Mouse (Mus musculus) forebrain, embryonic 10.5 days (tissue): ENCODE measurements around the gene Shisa4. TPM values are rescaled to one million over a fixed set of nuclear protein-coding genes. Genes with fewer than 3 reads are reported as not detected.

ENCODE experiments used
- DNase-seq: peaks from one replicate; pipeline ENCODE4 v3.0.0-alpha.2; 2017; ENCODE audit warnings: low spot score; ENCODE audit errors: extremely low spot score
- H3K27ac ChIP-seq: fragments of 300-500 bp; sonication (generic); 2 replicates; pipeline ENCODE4 v1.5.1; 2016; ENCODE audit warnings: mild to moderate bottlenecking
- H3K27me3 ChIP-seq: fragments of 300-500 bp; sonication (generic); 2 replicates; pipeline ENCODE4 v1.6.1; 2016; ENCODE audit warnings: mild to moderate bottlenecking; ENCODE audit not compliant: poor library complexity, severe bottlenecking
- H3K36me3 ChIP-seq: fragments of 300-500 bp; sonication (generic); replicated peaks from 2 replicates; pipeline ENCODE4 v1.6.1; 2016; ENCODE audit warnings: mild to moderate bottlenecking, moderate library complexity
- H3K4me1 ChIP-seq: fragments of 300-500 bp; sonication (generic); 2 replicates; pipeline ENCODE4 v1.6.1; 2016
- H3K4me3 ChIP-seq: fragments of 300-500 bp; sonication (generic); 2 replicates; pipeline ENCODE4 v1.5.1; 2016; ENCODE audit warnings: mild to moderate bottlenecking, moderate library complexity
- H3K9me3 ChIP-seq: fragments of 300-500 bp; sonication (generic); 2 replicates; pipeline ENCODE4 v1.6.1; 2016; ENCODE audit warnings: mild to moderate bottlenecking, moderate library complexity
- WGBS: fragments of 180-500 bp; shearing (Covaris S2); methylation state at CpG from one replicate; pipeline ENCODE4 v1.1.7; 2016; 5-methylcytosine and 5-hydroxymethylcytosine counted together
- polyA plus RNA-seq: library from polyadenylated mRNA; unstranded; fragments of >200 nt; fragmentation: Nextera tagmentation; extraction: Ambion mirVana; gene quantifications from 2 replicates; pipeline ENCODE4 v1.2.1, GENCODE M21; 2016

Gene Shisa4
- polyA plus RNA-seq, 1 experiment from 2014 or later, result 60.5 TPM

GRCm38 (mm10) chr1:135380071-135380991, 5.3 kb upstream of the Shisa4 start:
- no peaks in the 10 kb centered on the region for H3K9me3 ChIP-seq
- H3K4me3 ChIP-seq, result no peak overlapping the region
- peaks cover 6% of the 10 kb centered on the region for H3K4me1 ChIP-seq
- WGBS, result 87% methylated on average over 15 of the region's 15 CpGs
- H3K27ac ChIP-seq, result peak overlapping the region; percentile 30; the same call in 1 of the 2 replicates
- no peak for DNase-seq
- no peaks in the 10 kb centered on the region for H3K27me3 ChIP-seq
- peaks cover 41% of the 10 kb centered on the region for H3K36me3 ChIP-seq

DNA sequence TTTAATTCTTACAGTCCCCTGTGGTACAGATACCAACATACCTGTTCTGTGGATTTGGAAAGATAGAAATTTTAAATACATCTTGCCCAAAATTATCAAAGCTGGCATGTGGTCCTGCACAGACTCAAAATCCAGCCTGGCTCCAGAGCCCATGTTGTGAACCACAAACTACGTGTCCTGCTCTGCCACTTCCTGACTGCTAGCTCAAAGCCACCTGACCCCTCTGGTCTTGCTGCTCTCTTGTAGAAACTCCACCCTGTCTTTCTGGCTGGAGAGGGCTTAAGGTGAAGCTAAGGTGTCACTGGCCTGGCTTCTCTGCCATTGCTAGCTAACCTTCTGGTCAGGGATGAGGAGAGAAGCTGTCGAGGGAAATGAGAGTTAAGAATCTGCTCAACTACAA, 4.0 kb upstream of the Shisa4 start:
- no peak for DNase-seq
- WGBS, result 71% methylated on average over 2 of the region's 2 CpGs
- Histone ChIP-seq H3K9me3 (no peaks in the 10 kb centered on the region), H3K36me3 (peaks cover 28% of the 10 kb centered on the region), H3K4me1 (peaks cover 19% of the 10 kb centered on the region), H3K4me3 (no peak overlapping the region), H3K27me3 (no peaks in the 10 kb centered on the region), H3K27ac (no peak overlapping the region)

GRCm38 (mm10) chr1:135378576-135378975, 3.5 kb upstream of the Shisa4 start:
- H3K27me3 ChIP-seq, result no peaks in the 10 kb centered on the region
- 70% methylated on average over 9 of the region's 9 CpGs for WGBS
- H3K9me3 ChIP-seq, result no peaks in the 10 kb centered on the region
- no peak overlapping the region for H3K27ac ChIP-seq
- peaks cover 23% of the 10 kb centered on the region for H3K36me3 ChIP-seq
- peaks cover 23% of the 10 kb centered on the region for H3K4me1 ChIP-seq
- no peak overlapping the region for H3K4me3 ChIP-seq
- no peak for DNase-seq

DNA sequence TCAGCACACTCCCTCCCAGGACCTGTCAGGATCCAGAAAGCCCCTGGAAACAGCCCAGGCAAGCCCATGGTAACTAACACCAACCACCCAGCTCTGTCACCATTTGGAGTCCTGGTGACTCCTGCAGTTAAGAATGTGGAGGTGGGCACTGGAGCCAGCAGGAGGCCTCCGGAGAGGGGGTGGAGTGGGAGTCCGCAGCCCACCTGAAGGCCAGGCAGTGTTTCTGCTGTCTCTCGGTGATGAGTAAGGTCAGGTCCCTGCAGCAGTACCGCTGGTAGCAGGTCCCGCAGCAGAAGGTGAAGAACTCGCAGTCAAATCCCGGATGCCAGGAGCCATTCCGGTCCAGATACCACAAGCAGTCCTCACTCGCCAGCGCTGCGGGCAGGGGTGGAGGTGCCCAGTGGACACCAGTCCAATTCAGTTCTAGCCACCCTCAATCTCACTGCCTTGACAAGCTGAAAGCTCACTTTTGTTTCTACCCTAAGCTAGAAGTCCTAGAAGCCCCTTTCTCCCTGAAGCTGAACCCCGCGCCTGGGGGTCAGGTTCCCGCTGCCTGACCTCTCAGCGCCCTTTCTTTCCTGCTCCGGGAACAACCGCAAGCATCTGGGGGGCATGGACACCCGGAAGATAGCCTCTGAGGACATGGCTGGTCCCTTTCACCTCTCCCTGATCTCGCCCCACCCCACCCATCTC, 716 bp downstream of the Shisa4 start:
- peaks cover 22% of the 10 kb centered on the region for H3K36me3 ChIP-seq
- WGBS, result 2% methylated on average over 19 of the region's 19 CpGs
- H3K27ac ChIP-seq, result peak overlapping the region; percentile 98
- H3K4me3 ChIP-seq, result peak overlapping the region; percentile 82
- DNase-seq, result peak; percentile 55
- peaks cover 10% of the 10 kb centered on the region for H3K27me3 ChIP-seq
- no peaks in the 10 kb centered on the region for H3K9me3 ChIP-seq
- peaks cover 39% of the 10 kb centered on the region for H3K4me1 ChIP-seq

DNA sequence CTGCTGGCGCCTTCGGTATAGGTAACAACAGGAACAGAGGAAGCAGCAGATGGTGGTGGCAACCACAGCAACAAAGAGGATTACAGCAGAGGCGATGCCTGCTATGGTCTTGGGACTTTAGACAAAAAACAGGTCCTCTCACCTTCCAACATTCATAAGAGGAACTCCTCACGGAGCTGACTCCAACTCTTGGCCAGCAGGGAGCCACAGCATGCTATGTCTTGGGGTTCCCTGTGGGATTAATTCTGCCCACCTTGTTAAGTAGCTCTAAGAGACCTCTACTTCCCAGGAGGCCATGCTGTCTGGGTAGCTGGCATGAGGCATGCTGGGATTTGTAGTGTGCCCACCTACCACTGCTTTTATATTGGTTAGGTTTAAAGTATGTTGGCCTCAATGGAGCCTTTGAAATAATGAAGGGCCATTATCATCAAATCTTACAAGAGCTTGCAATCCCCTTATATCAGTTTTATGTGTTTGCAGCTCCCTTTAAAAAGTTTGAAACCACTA, 1.8 kb downstream of the Shisa4 start:
- WGBS, result 65% methylated on average over 4 of the region's 4 CpGs
- peak overlapping the region; percentile 82 for H3K4me3 ChIP-seq
- DNase-seq, result no peak
- no peaks in the 10 kb centered on the region for H3K9me3 ChIP-seq
- peaks cover 22% of the 10 kb centered on the region for H3K36me3 ChIP-seq
- H3K4me1 ChIP-seq, result peaks cover 49% of the 10 kb centered on the region
- peaks cover 15% of the 10 kb centered on the region for H3K27me3 ChIP-seq
- H3K27ac ChIP-seq, result peak overlapping the region; percentile 31

- 84% methylated on average over 5 of the region's 5 CpGs for WGBS
- Histone ChIP-seq H3K27me3 (peaks cover 15% of the 10 kb centered on the region), H3K4me1 (peaks cover 48% of the 10 kb centered on the region), H3K4me3 (peak overlapping the region; percentile 57; the same call in 1 of the 2 replicates), H3K9me3 (no peaks in the 10 kb centered on the region), H3K36me3 (peaks cover 22% of the 10 kb centered on the region), H3K27ac (no peak overlapping the region)
- DNase-seq, result no peak
These were observed 5.6 kb downstream of the Shisa4 start for GRCm38 (mm10) chr1:135369415-135369814.

DNA sequence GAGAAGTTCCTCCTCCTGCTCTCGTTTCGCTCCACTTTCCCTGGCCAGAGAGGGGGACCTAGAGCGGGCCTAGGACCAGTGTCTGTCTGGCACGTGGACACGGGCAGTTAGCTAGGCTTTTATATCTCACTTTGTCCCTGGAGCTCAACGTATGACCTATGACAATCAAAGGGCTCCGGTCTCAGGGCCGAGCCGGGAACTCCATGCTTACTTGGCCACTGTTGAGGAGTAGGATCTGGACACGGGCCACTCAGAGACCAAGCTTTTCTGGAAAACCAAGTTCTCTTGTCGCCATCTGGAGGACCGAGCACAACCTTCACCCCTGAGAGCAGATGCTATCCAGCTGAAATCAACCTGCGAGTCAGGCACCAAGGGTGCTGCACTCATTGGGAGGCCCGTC, 6.1 kb downstream of the Shisa4 start:
- H3K27ac ChIP-seq, result peak overlapping the region; percentile 81; the same call in 1 of the 2 replicates
- no peaks in the 10 kb centered on the region for H3K9me3 ChIP-seq
- H3K4me3 ChIP-seq, result peak overlapping the region; percentile 57
- peaks cover 15% of the 10 kb centered on the region for H3K27me3 ChIP-seq
- H3K36me3 ChIP-seq, result peaks cover 22% of the 10 kb centered on the region
- H3K4me1 ChIP-seq, result peaks cover 44% of the 10 kb centered on the region
- DNase-seq, result peak; percentile 31
- WGBS, result 11% methylated on average over 14 of the region's 14 CpGs

DNA sequence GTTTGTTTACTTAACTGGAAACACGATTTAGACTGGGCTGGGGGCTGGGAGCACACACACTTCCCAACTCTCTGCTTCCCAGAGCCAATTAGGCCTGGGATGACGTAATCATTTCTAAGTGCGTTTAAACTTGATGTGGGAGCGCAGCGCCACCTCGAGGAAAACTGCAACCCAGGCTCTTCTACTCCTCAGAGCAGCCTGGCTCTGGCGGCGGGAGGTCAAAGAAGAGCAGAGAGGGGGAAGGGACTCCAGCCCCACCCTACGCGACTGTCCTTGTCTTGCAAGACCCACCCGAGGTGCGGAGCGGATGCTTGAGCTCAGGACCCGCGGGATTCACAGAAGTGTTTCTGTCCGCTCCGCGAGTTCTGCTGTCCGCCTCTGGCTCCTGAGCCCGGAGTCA, 6.8 kb downstream of the Shisa4 start:
- DNase-seq, result peak; percentile 85
- peaks cover 37% of the 10 kb centered on the region for H3K4me1 ChIP-seq
- peaks cover 15% of the 10 kb centered on the region for H3K27me3 ChIP-seq
- no peaks in the 10 kb centered on the region for H3K9me3 ChIP-seq
- peak overlapping the region; percentile 81 for H3K27ac ChIP-seq
- H3K36me3 ChIP-seq, result peaks cover 22% of the 10 kb centered on the region
- WGBS, result under 1% methylated on average over 20 of the region's 20 CpGs
- H3K4me3 ChIP-seq, result peak overlapping the region; percentile 57

- peaks cover 21% of the 10 kb centered on the region for H3K36me3 ChIP-seq
- H3K9me3 ChIP-seq, result no peaks in the 10 kb centered on the region
- H3K4me1 ChIP-seq, result peaks cover 31% of the 10 kb centered on the region
- DNase-seq, result no peak
- WGBS, result 76% methylated on average over 8 of the region's 8 CpGs
- H3K4me3 ChIP-seq, result no peak overlapping the region
- no peak overlapping the region for H3K27ac ChIP-seq
- peaks cover 15% of the 10 kb centered on the region for H3K27me3 ChIP-seq
These were observed 7.4 kb downstream of the Shisa4 start for GRCm38 (mm10) chr1:135367595-135367994.

DNA sequence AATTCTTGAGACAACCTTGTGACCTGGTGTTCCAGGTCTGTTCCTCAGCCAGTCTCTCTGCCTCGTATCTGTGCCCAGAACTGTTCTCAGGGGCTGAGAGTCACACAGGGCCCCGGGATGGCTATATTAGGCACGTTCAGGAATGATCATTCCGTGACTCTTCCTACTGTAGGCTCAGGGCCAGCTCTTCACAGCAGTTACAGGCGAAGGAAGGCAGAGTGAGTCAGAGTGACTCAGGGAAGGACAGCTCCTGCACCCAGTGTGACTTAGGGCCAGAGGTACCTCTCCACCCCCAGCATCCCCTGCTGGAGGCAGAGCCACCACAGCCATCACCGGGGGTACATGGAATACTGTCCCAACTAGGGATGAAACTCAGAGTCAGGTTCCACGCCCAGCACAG, 8.0 kb downstream of the Shisa4 start:
- Histone ChIP-seq H3K4me1 (peaks cover 25% of the 10 kb centered on the region), H3K27ac (no peak overlapping the region), H3K36me3 (peaks cover 15% of the 10 kb centered on the region), H3K9me3 (peaks cover 2% of the 10 kb centered on the region; the same call in 1 of the 2 replicates), H3K27me3 (peaks cover 15% of the 10 kb centered on the region), H3K4me3 (no peak overlapping the region)
- no peak for DNase-seq
- 85% methylated on average over 7 of the region's 7 CpGs for WGBS

DNA sequence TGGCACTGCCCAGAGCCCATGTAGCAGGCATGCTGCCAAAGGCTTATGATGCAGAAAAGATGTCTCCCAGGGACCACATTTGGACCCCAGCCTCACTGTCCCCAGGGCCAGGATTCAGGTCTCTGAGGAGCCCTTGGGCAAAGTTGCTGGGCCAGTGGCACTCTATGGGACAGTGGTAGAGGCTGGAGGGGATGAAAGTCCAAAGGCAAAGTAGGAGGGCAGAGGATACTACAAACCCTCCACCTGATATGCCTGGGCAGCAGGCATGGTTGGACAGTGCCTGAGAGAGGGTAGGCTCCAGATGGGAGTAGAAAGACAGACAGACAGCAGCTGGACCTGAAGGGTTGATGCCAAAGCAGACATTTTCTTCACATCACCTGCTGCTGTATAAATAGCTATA, 8.7 kb downstream of the Shisa4 start:
- Histone ChIP-seq H3K4me3 (no peak overlapping the region), H3K9me3 (peaks cover 6% of the 10 kb centered on the region; the same call in 1 of the 2 replicates), H3K27me3 (peaks cover 15% of the 10 kb centered on the region), H3K27ac (no peak overlapping the region), H3K4me1 (peaks cover 22% of the 10 kb centered on the region), H3K36me3 (peaks cover 9% of the 10 kb centered on the region)
- DNase-seq, result no peak

DNA sequence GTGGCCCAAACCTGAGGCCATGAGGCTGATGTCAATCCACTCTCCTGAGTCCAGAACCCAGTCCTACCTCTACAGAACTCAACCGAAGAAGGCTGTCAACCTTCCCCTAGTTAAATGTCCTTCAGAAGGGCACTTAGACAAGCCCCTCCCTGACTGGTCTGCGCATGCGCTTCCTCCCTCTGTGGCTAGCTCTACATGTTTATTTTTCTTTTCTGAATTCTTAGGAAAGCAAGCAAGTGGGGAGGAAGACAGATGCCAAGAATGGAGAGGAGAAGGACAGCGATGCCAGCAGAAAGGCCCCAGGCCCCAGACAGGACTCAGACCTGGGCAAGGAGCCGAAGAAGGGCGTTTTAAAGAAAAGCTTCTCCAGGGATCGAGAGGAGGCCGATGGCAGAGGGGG, 11.6 kb downstream of the Shisa4 start:
- peaks cover 6% of the 10 kb centered on the region; the same call in 1 of the 2 replicates for H3K9me3 ChIP-seq
- WGBS, result 95% methylated on average over 8 of the region's 8 CpGs
- no peaks in the 10 kb centered on the region for H3K36me3 ChIP-seq
- DNase-seq, result no peak
- H3K4me1 ChIP-seq, result peaks cover 16% of the 10 kb centered on the region
- no peaks in the 10 kb centered on the region for H3K27me3 ChIP-seq
- no peak overlapping the region for H3K27ac ChIP-seq
- H3K4me3 ChIP-seq, result no peak overlapping the region

- H3K4me3 ChIP-seq, result no peak overlapping the region
- no peak for DNase-seq
- peaks cover 6% of the 10 kb centered on the region; the same call in 1 of the 2 replicates for H3K9me3 ChIP-seq
- no peaks in the 10 kb centered on the region for H3K27me3 ChIP-seq
- H3K27ac ChIP-seq, result no peak overlapping the region
- H3K4me1 ChIP-seq, result 0 out of 2 replicates have a peak, but pooled peaks cover 7% of the 10 kb centered on the region
- H3K36me3 ChIP-seq, result no peaks in the 10 kb centered on the region
These were observed 12.9 kb downstream of the Shisa4 start for GRCm38 (mm10) chr1:135362115-135362514.
